Mouse (Mus musculus) cerebellum, adult 9-10 months (tissue): ENCODE data around the gene Tmem209.

Source experiments
- DNase-seq: peaks from one replicate; pipeline ENCODE4 v3.0.0; 2022

The Tmem209 gene

GRCm38 (mm10) chr6:30509265-30510239 lies at the start of gene Tmem209, which contains the start of gene Ssmem1:
TSS of gene Tmem209 (minus strand) at chr6:30509783.
TSS of gene Ssmem1 (plus strand) at chr6:30509849.
- DNase-seq, result peak; percentile 98

- DNase-seq, result no peak
Measured at GRCm38 (mm10) chr6:30556080-30556479, 46.5 kb upstream of the Tmem209 start.

DNA sequence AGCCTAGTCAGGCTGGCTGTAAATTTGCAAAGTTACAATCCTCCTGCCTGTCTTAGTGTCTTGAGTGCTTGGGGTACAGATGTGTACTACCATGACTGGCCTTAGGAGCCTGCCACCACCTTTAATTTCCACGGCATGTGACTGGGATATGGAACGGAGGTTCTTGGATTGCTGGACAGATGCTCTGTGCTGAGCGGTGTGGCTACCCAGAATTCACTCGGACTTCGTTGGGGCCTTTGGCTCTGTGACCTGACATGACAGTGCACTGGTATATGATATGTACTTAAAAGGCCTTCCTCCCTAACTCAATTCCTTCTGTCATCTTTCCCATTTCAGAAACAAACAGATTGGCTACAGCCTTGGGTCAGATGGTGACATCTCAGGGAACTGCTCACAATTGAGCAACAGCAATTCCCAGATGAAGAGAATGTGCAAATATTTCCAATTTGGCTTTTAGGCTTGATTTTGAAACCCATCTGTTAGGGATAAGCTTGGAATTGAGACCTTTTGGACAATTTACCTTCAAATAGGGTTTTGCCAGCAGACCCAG lies 45.1 kb upstream of the Tmem209 start:
- DNase-seq, result no peak

DNA sequence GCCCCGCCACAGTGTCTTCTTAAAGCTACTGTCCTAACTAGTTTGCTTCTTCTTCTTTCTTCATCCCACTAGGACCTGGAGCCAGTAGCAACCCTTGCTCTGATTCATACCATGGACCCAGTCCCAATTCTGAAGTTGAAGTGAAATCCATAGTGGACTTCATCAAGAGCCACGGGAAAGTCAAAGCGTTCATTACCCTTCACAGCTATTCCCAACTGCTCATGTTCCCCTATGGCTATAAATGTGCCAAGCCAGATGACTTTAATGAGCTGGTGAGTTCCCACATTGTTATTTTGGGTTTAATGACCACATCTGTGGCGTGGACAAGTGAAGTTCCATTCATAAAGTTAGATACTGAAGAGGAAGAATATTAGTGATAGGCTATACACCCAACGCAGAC lies 44.5 kb upstream of the Tmem209 start:
- DNase-seq, result no peak

DNA sequence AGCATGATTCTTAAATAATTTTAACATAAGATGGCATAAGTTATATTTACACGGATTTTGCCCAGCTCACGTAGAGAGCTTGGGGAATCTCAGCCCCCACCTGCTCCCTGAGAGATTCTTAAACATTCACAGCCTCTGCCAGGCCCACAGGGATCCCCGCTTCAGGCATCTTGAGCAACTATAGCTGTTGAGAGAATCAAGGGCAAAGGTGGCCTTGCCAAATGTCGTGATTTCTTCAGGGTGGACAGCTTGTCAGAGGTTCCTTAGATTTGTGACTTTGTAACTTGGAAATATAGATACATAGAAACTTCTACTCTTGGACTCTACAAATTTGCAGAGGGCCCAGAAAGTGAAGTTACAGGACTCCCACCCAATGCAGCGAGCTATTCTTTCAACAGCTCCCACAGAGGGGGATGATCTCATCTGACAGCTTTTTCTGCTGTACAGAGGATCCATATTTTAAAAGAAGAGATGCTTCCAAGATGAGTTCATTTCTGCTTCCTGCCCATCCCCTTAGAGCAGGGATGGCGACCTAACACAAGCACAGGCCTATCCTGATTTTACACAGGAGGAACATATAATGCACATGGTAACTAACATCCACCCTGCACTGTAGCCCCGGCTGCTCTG lies 43.9 kb upstream of the Tmem209 start:
- DNase-seq, result no peak

GRCm38 (mm10) chr6:30552628-30553027 lies 43.0 kb upstream of the Tmem209 start:
- no peak for DNase-seq

DNA sequence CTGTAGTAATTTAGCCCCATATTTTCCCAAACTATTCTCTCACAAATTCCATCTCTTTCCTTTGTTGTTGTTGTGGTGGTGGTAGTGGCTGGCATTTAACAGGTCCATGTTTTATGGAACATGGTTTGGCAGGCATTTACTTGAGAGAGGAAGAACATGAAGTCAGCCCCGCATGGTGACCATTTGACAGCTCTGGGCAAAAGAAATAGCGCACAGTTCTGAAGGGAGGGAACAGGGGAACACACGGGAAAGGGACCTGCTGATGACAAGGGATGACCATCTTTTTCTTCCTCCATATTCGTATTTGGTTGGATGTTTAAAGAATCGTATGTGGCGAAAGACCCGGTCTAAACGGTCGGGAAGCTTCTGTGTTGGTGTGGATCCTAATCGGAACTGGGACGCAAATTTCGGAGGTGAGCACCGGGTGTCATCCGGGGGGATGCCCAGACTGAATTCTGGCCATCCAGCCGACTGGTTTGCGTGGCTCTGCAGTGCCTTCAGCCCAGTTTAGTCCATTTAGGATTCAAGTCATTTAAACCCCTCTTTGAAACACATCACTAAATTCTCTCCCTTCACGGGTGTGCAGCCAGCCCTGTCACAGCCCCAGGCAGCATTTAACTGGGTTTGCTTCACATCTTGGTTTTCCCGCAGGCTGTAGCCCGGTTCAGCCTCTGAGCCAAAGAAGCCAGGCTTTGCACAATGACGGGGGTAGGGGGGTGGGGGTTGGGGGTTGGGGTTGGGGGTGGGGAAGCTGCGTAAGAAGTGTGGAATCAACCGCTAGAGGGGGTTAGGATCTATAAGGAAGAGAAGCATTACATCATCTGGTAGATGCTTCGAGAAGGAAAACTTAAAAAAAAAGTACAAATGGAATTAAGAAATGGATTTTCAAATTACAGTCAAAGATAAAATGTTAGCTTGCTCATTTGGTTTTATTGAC lies 42.3 kb upstream of the Tmem209 start:
- DNase-seq, result peak; percentile 52

DNA sequence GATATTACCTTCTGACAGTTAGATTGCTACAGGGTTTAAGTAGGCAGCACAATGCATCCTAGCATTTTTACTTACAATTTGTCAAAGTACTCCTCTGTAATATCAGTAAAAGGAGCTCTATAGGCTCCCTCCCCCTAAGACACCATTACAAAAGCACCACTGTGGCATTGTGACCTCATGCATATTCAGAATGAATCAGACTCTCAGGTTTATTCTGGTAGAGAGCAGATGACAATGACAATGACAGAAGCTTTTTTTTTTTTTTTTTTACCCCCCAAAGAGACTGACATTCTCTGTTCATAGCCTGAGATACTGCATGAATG lies 41.6 kb upstream of the Tmem209 start:
- DNase-seq, result no peak

DNA sequence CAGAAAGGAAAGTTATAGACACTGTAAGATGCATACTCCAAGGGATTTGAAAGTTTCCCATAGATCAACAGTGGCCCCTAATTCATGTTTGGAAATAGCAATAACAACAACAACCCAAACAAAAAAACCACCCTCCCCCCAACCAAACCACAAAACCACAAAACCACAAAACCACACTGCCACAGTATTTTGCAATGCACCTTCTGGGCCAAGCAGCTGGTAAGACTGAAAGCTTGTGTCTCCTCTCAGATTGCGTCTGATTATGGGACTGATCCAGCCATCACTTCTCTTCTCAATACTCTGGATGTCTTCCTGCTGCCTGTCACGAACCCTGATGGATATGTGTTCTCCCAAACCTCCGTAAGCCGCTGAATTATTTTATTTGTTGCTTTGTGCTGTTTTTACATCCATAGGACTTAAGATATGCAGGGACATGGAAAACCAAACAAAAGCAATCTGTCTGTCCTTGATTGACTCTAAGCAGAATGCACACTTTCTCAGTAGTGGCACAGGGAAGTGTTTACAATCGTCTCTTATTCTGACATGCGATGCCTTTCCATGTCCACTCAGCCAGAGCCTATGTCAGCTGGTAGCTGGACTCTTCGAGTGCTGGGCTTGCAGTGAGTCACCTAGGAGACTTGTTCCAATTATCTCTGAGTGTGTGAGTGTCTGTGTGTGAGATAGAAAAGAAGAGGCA lies 41.1 kb upstream of the Tmem209 start:
- no peak for DNase-seq

GRCm38 (mm10) chr6:30549231-30549761 lies 39.7 kb upstream of the Tmem209 start:
- no peak for DNase-seq

DNA sequence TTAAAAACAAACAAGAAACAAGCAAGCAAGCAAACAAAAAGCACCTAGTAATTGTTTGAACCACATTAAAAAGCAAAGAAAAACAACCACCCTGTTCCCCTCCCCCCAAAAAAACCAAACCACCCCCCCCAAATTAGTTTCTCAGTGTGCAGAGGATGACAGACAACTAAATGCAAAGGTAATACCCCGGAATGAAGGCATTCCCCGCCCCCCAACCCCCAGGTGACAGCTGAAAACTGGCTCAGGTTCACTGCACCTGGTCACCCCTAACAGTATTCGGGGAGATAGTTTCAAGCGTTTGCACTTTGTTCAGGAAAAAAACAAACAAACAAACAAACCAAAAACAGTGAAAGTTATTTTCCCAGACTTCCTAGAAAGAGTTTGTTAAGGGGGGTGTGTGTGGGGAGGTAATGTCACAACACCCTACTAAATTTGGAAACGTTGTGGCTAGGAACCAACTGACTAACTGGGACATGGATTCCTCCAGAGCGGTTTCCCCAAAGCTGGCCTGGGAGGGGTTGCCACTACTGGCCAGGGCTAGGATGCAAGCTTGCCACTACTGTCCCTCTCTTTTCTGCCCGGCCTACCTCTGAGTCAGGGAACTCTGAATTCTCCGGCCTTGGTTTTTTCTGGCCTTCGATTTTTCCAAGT lies 38.2 kb upstream of the Tmem209 start:
- peak; percentile 48 for DNase-seq

DNA sequence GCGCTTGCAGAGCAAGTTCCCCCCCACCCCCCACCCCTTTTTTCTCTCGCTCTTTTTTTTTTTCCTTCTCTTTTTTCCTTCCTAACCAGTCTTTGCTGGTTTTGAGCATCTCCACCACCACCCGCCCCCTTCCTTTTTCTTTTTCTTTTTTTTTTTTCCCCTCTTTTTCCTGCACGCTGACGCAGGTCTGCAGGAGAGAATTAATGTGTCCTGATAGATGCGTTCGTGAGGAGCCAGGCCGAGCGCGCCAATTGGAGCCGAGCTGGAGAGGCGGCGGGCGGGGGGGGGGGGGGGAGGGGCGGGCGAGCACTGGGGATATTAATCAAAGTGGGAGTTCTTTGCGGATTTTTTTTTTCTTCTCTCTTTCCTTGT lies 37.7 kb upstream of the Tmem209 start:
- peak; percentile 48 for DNase-seq

- DNase-seq, result peak; percentile 50
Measured at GRCm38 (mm10) chr6:30546571-30547273, 37.1 kb upstream of the Tmem209 start.

DNA sequence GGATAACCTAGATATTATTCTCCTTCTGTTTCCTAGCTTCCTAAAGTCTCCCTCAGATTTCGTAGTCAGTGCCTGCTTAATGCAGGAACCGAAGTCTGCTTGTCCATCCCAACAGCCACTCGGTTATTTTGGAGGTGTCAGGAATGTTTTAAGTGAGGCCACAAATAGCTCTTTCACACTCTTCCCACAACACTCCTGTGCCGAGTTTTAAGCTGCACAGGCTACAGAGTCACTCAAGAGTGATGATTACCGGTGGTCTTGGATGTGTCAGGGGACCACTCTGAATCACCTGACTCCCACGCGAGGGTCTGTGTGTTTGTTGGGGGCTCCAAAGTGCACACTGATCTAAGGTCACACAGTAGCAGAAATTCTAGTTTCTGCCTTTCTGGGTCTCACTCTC lies 36.1 kb upstream of the Tmem209 start:
- no peak for DNase-seq

DNA sequence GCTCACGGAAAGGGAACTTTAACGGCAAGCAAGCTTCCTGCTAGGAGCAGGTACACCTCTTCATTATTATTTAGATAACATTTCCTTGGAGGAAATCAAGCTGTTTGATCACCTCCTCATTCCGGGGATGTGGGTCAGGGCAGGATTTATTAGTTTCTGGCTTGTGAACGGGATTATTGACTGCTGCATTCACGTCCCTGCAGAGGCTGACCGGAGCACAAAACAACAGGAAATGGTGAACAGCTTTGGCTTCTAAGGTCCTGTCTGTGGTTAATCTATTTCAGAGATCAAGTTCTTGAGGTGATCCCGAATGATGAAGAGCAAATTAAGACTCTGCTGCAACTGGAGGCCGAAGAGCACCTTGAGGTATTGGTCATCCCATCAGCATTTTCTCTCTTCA lies 34.3 kb upstream of the Tmem209 start:
- no peak for DNase-seq

DNA sequence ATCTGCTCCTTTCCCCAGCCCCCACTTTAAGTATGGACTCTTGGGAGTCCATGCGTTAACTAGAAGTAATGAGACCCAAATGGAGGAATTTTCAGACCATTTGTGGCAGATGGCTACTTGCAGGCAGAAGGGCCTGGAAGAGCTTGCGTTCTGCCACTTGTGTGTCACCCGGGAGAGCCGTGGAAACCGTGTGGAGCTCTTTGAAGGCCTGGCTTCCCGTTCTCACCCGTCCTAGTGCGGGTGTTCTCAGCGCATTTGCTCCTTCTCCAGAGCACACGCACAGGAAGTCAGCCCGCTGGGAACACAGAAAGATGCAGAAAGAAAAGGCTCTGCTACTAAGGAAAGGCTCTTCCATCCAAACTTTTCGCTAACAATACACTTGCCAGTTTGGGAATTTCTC lies 33.5 kb upstream of the Tmem209 start:
- no peak for DNase-seq

- DNase-seq, result no peak
Measured at GRCm38 (mm10) chr6:30542277-30542676, 32.7 kb upstream of the Tmem209 start.

- no peak for DNase-seq
Measured at GRCm38 (mm10) chr6:30541009-30541799, 31.6 kb upstream of the Tmem209 start, which contains the start of gene Cpa2. TSS of gene Cpa2 (plus strand) at chr6:30541582.

- no peak for DNase-seq
Measured at GRCm38 (mm10) chr6:30538800-30539199, 29.2 kb upstream of the Tmem209 start.

DNA sequence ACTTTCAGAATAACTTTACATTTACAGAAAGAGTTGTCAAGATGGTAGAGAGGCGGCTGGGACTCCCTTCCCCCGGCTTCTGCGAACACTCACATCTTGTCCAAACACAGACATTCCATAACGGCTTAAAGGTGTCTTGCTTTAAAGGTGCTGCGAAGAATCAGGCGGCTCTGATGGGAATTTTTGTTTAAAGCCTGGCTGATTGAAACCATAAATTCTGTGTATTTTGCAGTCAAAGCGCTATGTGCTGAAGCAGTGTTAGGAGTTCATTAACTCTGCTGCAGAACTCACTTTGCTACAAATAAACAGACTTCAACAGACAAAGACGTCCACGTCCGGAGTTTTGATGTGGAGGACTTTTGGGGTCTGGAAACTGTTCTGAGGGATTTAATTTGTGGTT lies 28.7 kb upstream of the Tmem209 start:
- no peak for DNase-seq
